Mouse (Mus musculus) bone marrow macrophage, adult 2 months (primary cell): ENCODE results near the gene Rpa2.

Source experiments
- CTCF ChIP-seq: IDR thresholded peaks from 2 replicates; pipeline ENCODE4 v1.5.1; 2012; ENCODE audit warnings: low read depth, mild to moderate bottlenecking, low read length, moderate library complexity
- POLR2A ChIP-seq: IDR thresholded peaks from 2 replicates; pipeline ENCODE4 v1.6.1; 2012; ENCODE audit warnings: mild to moderate bottlenecking, low read depth, low read length, borderline replicate concordance

DNA sequence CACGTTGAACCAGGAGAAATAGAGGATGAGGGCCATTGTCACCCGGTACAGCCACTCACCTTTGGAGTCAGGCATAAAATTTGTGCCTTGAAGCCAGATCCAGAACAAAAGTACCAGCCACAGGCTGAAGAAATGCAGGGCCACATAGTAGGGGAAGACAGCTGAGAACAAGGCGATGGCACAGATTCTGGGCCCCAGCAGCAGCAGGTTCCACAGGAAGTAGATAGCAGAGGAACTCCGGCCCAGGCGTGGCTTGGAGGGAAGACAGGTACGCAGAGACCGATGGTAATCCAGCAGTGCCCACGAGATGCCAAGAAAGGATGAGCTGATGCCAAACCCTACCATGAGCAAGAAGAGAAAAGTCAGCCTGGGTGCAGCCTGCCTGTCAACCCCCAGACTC is 39.9 kb upstream of the Rpa2 start:
- no peak for TF ChIP-seq CTCF
- no peak for TF ChIP-seq POLR2A
